Mouse (Mus musculus): ENCODE results near the gene Cd200r1. TPM values are rescaled to one million over a fixed set of nuclear protein-coding genes. Genes with fewer than 3 reads are reported as not detected.

Gene Cd200r1
- 3.1 and 3.6 TPM in 2 replicates for polyA plus RNA-seq (2012; rRNA removed)

GRCm38 (mm10) chr16:44765555-44766319 is at the start of gene Cd200r1:
TSS of gene Cd200r1 (plus strand) at chr16:44765736.

GRCm38 (mm10) chr16:44724083-44724787 is 41.3 kb upstream of the Cd200r1 start, which contains the start of gene Nepro:
TSS of gene Nepro (plus strand) at chr16:44724301.

GRCm38 (mm10) chr16:44745866-44746562 is 19.5 kb upstream of the Cd200r1 start, which contains the start of gene Gtpbp8:
TSS of gene Gtpbp8 (minus strand) at chr16:44746363.

GRCm38 (mm10) chr16:44811544-44811943 is 46.0 kb downstream of the Cd200r1 start, which contains the start of gene Cd200r4:
TSS of gene Cd200r4 (plus strand) at chr16:44811733.

Other genes with a start within 250 kb of the Cd200r1 start
- gene Boc, start 206.8 kb upstream of the Cd200r1 start, polyA plus RNA-seq (2012; rRNA removed) = 0.30 and 0.41 TPM in 2 replicates
- 3.1 TPM in 2 replicates for gene Nepro, start 41.4 kb upstream of the Cd200r1 start, polyA plus RNA-seq (2012; rRNA removed)
- gene Gtpbp8, start 19.4 kb upstream of the Cd200r1 start, polyA plus RNA-seq (2012; rRNA removed) = 5.3 and 6.1 TPM in 2 replicates
- gene Cd200r4, start 46.0 kb downstream of the Cd200r1 start, polyA plus RNA-seq (2012; rRNA removed) = 0.60 and 0.67 TPM in 2 replicates
- gene Cd200r2, start 101.4 kb downstream of the Cd200r1 start, polyA plus RNA-seq (2012; rRNA removed) = 0.03 and 0.04 TPM in 2 replicates
- gene Cd200r3, start 177.9 kb downstream of the Cd200r1 start, polyA plus RNA-seq (2012; rRNA removed) = 0.24 and 0.36 TPM in 2 replicates

Data from liver, embryonic 18 days (tissue).